Mouse (Mus musculus): Measurements from ENCODE around the gene Tshr. TPM values are rescaled to one million over a fixed set of nuclear protein-coding genes. Genes with fewer than 3 reads are reported as not detected.

Tshr gene
- polyA plus RNA-seq (2017; shearing (Covaris generic)): not detected

GRCm38 (mm10) chr12:91384281-91385017, at the start of gene Tshr, which contains the start of gene Cep128:
Tshr (plus strand) TSS chr12:91384563.
Cep128 (minus strand) TSS chr12:91384409.

GRCm38 (mm10) chr12:91589847-91590690, 205.7 kb downstream of the Tshr start, which contains the start of gene Gtf2a1:
Gtf2a1 (minus strand) TSS chr12:91590487.

Other genes starting within 250 kb of the Tshr start
- gene Cep128, start 154 bp upstream of the Tshr start, polyA plus RNA-seq (2017; shearing (Covaris generic)): 8.5 TPM
- 31.1 TPM for gene Gtf2a1, start 205.9 kb downstream of the Tshr start, polyA plus RNA-seq (2017; shearing (Covaris generic))

All from CD4-positive, CD25-positive, alpha-beta regulatory T cell (primary cell).